Mouse (Mus musculus) CH12.LX (cell line): ENCODE measurements at regions not wholly inside any gene's neighbourhood (a gene's known extent, or its start where the extent isn't known, plus 50 kb on each side); places are given as distances from the start of the nearest gene placed in this dataset.

Source experiments
- DNase-seq: peaks from one replicate; pipeline ENCODE4 v3.0.0-alpha.2; 2013; ENCODE audit errors: extremely low read depth
- H3K27ac ChIP-seq: 2 replicates; pipeline ENCODE4 v1.5.1; 2012; ENCODE audit warnings: low read depth, mild to moderate bottlenecking, control low read depth, moderate library complexity; ENCODE audit not compliant: insufficient read depth
- H3K27me3 ChIP-seq: replicated peaks from 2 replicates; pipeline ENCODE3; 2012; ENCODE audit warnings: inconsistent platforms
- H3K36me3 ChIP-seq, 2 experiments: replicated peaks in 1 of 2; 2 replicates each; pipeline versions ENCODE3 to v1.6.1; 2012; ENCODE audit warnings: inconsistent platforms in 1 of 2, low read length in 1 of 2, mild to moderate bottlenecking in 1 of 2, mixed read lengths in 1 of 2, moderate library complexity in 1 of 2; ENCODE audit not compliant: control insufficient read depth in 1 of 2, insufficient read depth in 1 of 2
- H3K4me1 ChIP-seq, 2 experiments: 2 replicates each; pipeline ENCODE4 v1.6.1; 2012; ENCODE audit warnings: inconsistent platforms in 1 of 2, moderate library complexity in 1 of 2; ENCODE audit not compliant: insufficient read depth in 2 of 2, control insufficient read depth in 1 of 2
- H3K4me2 ChIP-seq: 2 replicates; pipeline ENCODE4 v1.6.1; 2012; ENCODE audit warnings: low read depth, mild to moderate bottlenecking, control low read depth; ENCODE audit not compliant: poor library complexity, insufficient read depth, severe bottlenecking
- H3K4me3 ChIP-seq, 3 experiments: fragments of 150-350 bp in 1 of 3; sonication (generic) in 1 of 3; replicated peaks in 1 of 3; 2 replicates each; pipeline versions ENCODE3 to v1.5.1; 2011 to 2012; ENCODE audit warnings: low read depth in 2 of 3, low read length in 2 of 3, mild to moderate bottlenecking in 2 of 3, moderate library complexity in 2 of 3, control low read depth in 1 of 3, improper control_type of control experiment in 1 of 3, inconsistent platforms in 1 of 3, mixed read lengths in 1 of 3; ENCODE audit not compliant: poor library complexity in 1 of 3
- H3K79me2 ChIP-seq: replicated peaks from 2 replicates; pipeline ENCODE4 v1.6.1; 2012; ENCODE audit warnings: mild to moderate bottlenecking, moderate library complexity; ENCODE audit not compliant: control insufficient read depth, poor library complexity, insufficient read depth, severe bottlenecking; ENCODE audit errors: extremely low read depth
- H3K9ac ChIP-seq: 2 replicates; pipeline ENCODE4 v1.6.1; 2012; ENCODE audit warnings: low read depth, mild to moderate bottlenecking, control low read depth, moderate library complexity; ENCODE audit not compliant: insufficient read depth
- H3K9me3 ChIP-seq: replicated peaks from 2 replicates; pipeline ENCODE3; 2012; ENCODE audit warnings: low read length, inconsistent platforms, mixed read lengths
- BHLHE40 ChIP-seq: IDR thresholded peaks from 2 replicates; pipeline ENCODE4 v1.6.1; 2011; ENCODE audit warnings: mild to moderate bottlenecking, low read depth, low read length, improper control_type of control experiment
- CHD1 ChIP-seq: IDR thresholded peaks from 2 replicates; pipeline ENCODE4 v1.6.1; 2012; ENCODE audit warnings: low read depth, low read length, improper control_type of control experiment, inconsistent platforms
- CTCF ChIP-seq, 2 experiments: IDR thresholded peaks in 1 of 2; conservative IDR thresholded peaks in 1 of 2; 2 replicates each; pipeline ENCODE4 v1.5.1; 2011 to 2012; ENCODE audit warnings: low read depth in 2 of 2, low read length in 2 of 2, improper control_type of control experiment in 1 of 2, inconsistent platforms in 1 of 2, mild to moderate bottlenecking in 1 of 2, moderate library complexity in 1 of 2
- E2F4 ChIP-seq: IDR thresholded peaks from 2 replicates; pipeline ENCODE4 v1.6.1; 2011; ENCODE audit warnings: low read depth, low read length, improper control_type of control experiment; ENCODE audit not compliant: insufficient replicate concordance
- ELF1 ChIP-seq: IDR thresholded peaks from 2 replicates; pipeline ENCODE4 v1.6.1; 2014; ENCODE audit warnings: low read depth, mild to moderate bottlenecking, inconsistent platforms, low read length, improper control_type of control experiment
- EP300 ChIP-seq: IDR thresholded peaks from 2 replicates; pipeline ENCODE4 v1.6.1; 2011; ENCODE audit warnings: low read length, improper control_type of control experiment
- HCFC1 ChIP-seq: IDR thresholded peaks from 2 replicates; pipeline ENCODE4 v1.6.1; 2012; ENCODE audit warnings: low read depth, mild to moderate bottlenecking, inconsistent platforms, low read length, improper control_type of control experiment
- IRF4 ChIP-seq: IDR thresholded peaks from 2 replicates; pipeline ENCODE4 v1.6.1; 2014; ENCODE audit warnings: low read depth, mild to moderate bottlenecking, inconsistent platforms, low read length, improper control_type of control experiment
- JUN ChIP-seq: IDR thresholded peaks from 2 replicates; pipeline ENCODE4 v1.6.1; 2011; ENCODE audit warnings: low read depth, mild to moderate bottlenecking, low read length, improper control_type of control experiment, moderate library complexity; ENCODE audit not compliant: insufficient read depth
- JUND ChIP-seq: conservative IDR thresholded peaks from 2 replicates; pipeline ENCODE4 v1.6.1; 2011; ENCODE audit warnings: low read depth, low read length, improper control_type of control experiment
- MAFK ChIP-seq: IDR thresholded peaks from 2 replicates; pipeline ENCODE4 v1.6.1; 2011; ENCODE audit warnings: low read length, improper control_type of control experiment; ENCODE audit not compliant: insufficient replicate concordance
- MAZ ChIP-seq: IDR thresholded peaks from 2 replicates; pipeline ENCODE4 v1.6.1; 2012; ENCODE audit warnings: low read depth, mild to moderate bottlenecking, inconsistent platforms, low read length, improper control_type of control experiment, moderate library complexity
- MEF2A ChIP-seq: IDR thresholded peaks from 2 replicates; pipeline ENCODE4 v1.6.1; 2014; ENCODE audit warnings: low read depth, mild to moderate bottlenecking, inconsistent platforms, low read length, improper control_type of control experiment, borderline replicate concordance
- MXI1 ChIP-seq: IDR thresholded peaks from 2 replicates; pipeline ENCODE4 v1.6.1; 2011; ENCODE audit warnings: mild to moderate bottlenecking, low read depth, low read length, improper control_type of control experiment
- MYC ChIP-seq: IDR thresholded peaks from 2 replicates; pipeline ENCODE4 v1.6.1; 2011; ENCODE audit warnings: low read depth, mild to moderate bottlenecking, improper control_type of control experiment, low read length
- NELFE ChIP-seq: IDR thresholded peaks from 2 replicates; pipeline ENCODE4 v1.6.1; 2011; ENCODE audit warnings: low read depth, low read length, improper control_type of control experiment
- PAX5 ChIP-seq: IDR thresholded peaks from 2 replicates; pipeline ENCODE4 v1.6.1; 2012; ENCODE audit warnings: low read length, inconsistent platforms, mixed read lengths
- POLR2AphosphoS2 ChIP-seq: IDR thresholded peaks from 2 replicates; pipeline ENCODE4 v1.6.1; 2011; ENCODE audit warnings: low read depth, low read length, improper control_type of control experiment
- RAD21 ChIP-seq: IDR thresholded peaks from 2 replicates; pipeline ENCODE4 v1.6.1; 2011; ENCODE audit warnings: low read depth, mild to moderate bottlenecking, low read length, improper control_type of control experiment, moderate library complexity
- TBP ChIP-seq: conservative IDR thresholded peaks from 2 replicates; pipeline ENCODE4 v1.6.1; 2011; ENCODE audit warnings: low read depth, low read length, improper control_type of control experiment
- TCF12 ChIP-seq: IDR thresholded peaks from 2 replicates; pipeline ENCODE4 v1.6.1; 2014; ENCODE audit warnings: low read depth, mild to moderate bottlenecking, inconsistent platforms, low read length, improper control_type of control experiment
- UBTF ChIP-seq: IDR thresholded peaks from 2 replicates; pipeline ENCODE4 v1.6.1; 2012; ENCODE audit warnings: low read depth, mild to moderate bottlenecking, inconsistent platforms, low read length, improper control_type of control experiment, moderate library complexity
- USF1 ChIP-seq: IDR thresholded peaks from 2 replicates; pipeline ENCODE4 v1.6.1; 2014; ENCODE audit warnings: low read depth, mild to moderate bottlenecking, inconsistent platforms, low read length, improper control_type of control experiment
- USF2 ChIP-seq: conservative IDR thresholded peaks from 2 replicates; pipeline ENCODE4 v1.6.1; 2011; ENCODE audit warnings: low read depth, low read length, improper control_type of control experiment
- ZC3H11A ChIP-seq: IDR thresholded peaks from 2 replicates; pipeline ENCODE4 v1.6.1; 2012; ENCODE audit warnings: low read depth, mild to moderate bottlenecking, inconsistent platforms, low read length, improper control_type of control experiment
- ZKSCAN1 ChIP-seq: IDR thresholded peaks from 2 replicates; pipeline ENCODE4 v1.6.1; 2012; ENCODE audit warnings: low read depth, inconsistent platforms, low read length, improper control_type of control experiment, borderline replicate concordance
- ZMIZ1 ChIP-seq: IDR thresholded peaks from 2 replicates; pipeline ENCODE4 v1.6.1; 2012; ENCODE audit warnings: low read depth, mild to moderate bottlenecking, inconsistent platforms, low read length, improper control_type of control experiment
- ZNF384 ChIP-seq: IDR thresholded peaks from 2 replicates; pipeline ENCODE4 v1.6.1; 2012; ENCODE audit warnings: low read depth, low read length, improper control_type of control experiment, inconsistent platforms
- dilution Hi-C: fragments of 300-500 bp; cut with MboI; formaldehyde crosslinking; loops from 2 replicates; pipeline ENCODE4 v1.14.3; 2020; ENCODE audit warnings: low sequenced_read_pairs; ENCODE audit not compliant: extremely low pct_unique_long_range_greater_than_20kb, extremely low pct_ligation_motif_present
- in situ Hi-C: fragments of 300-500 bp; cut with MboI; formaldehyde crosslinking; loops from 3 replicates; pipeline ENCODE4 v1.14.3; 2019; ENCODE audit warnings: low sequenced_read_pairs, low pct_ligation_motif_present, low pct_unique_long_range_greater_than_20kb, mixed read lengths

- Histone ChIP-seq H3K36me3 (no peaks in the 10 kb centered on the region), H3K79me2 (no peaks in the 10 kb centered on the region), H3K4me2 (no peak overlapping the region), H3K27ac (no peak overlapping the region), H3K4me3 (no peak overlapping the region), H3K27me3 (peaks cover 5% of the 10 kb centered on the region), H3K9me3 (peaks cover 7% of the 10 kb centered on the region), H3K4me1 (no peaks in the 10 kb centered on the region), H3K9ac (no peak overlapping the region)
- no peak for TF ChIP-seq HCFC1
- TF ChIP-seq PAX5, result no peak
- no peak for TF ChIP-seq ELF1
- no peak for TF ChIP-seq RAD21
- TF ChIP-seq MEF2A, result no peak
- TF ChIP-seq UBTF, result no peak
- TF ChIP-seq BHLHE40, result no peak
- TF ChIP-seq EP300, result no peak
- no peak for TF ChIP-seq TCF12
- TF ChIP-seq MYC, result no peak
- no peak for TF ChIP-seq JUN
- no peak for TF ChIP-seq USF2
- TF ChIP-seq ZC3H11A, result no peak
- TF ChIP-seq CTCF (conservative IDR thresholded peaks at IDR 0.05 in 1 of 2, IDR thresholded peaks at IDR 0.05 in 1 of 2; ENCODE audit: low read depth in 2 of 2, low read length in 2 of 2), result no peak
- no peak for TF ChIP-seq TBP
- no peak for TF ChIP-seq E2F4
- TF ChIP-seq ZKSCAN1, result no peak
- no peak for TF ChIP-seq ZNF384
- no peak for TF ChIP-seq MXI1
- TF ChIP-seq MAZ, result no peak
- no peak for DNase-seq
- in situ Hi-C loops, result no loop called here
- dilution Hi-C loops, result no loop called here
Observed at GRCm38 (mm10) chr7:123747986-123748385, 234.7 kb upstream of the Hs3st4 start.

DNA sequence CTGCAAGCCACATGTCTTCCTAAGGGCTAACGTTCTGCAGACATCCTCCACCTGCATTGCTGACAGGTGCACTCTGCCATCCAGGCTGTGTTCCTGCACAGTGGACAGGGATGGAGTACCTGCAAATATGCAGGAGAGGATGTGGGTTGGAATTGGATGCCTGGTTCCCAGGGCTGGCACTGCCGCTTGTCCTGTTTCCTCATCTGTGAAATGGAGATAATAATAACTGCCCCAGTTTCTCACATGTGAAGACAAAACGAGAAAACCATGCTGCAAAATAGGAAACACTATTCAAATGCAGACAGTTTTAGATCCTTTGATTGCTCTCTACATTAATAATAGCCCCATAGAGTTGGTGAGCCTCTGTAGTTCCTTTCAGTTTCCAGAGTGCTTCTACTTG, 229.4 kb upstream of the Hs3st4 start:
- dilution Hi-C loops (no loop called here), in situ Hi-C loops (no loop called here)
- peaks cover 15% of the 10 kb centered on the region for H3K9me3 ChIP-seq
- no peak overlapping the region for H3K27ac ChIP-seq
- H3K27me3 ChIP-seq, result peaks cover 21% of the 10 kb centered on the region
- H3K4me3 ChIP-seq, result no peak overlapping the region
- TF ChIP-seq ZNF384 (no peak), UBTF (no peak), ZMIZ1 (no peak), JUND (no peak), TCF12 (no peak), TBP (no peak), USF1 (no peak), MAFK (no peak), NELFE (no peak), CHD1 (no peak), MEF2A (no peak), E2F4 (no peak), POLR2AphosphoS2 (no peak), ZC3H11A (no peak), ELF1 (no peak), IRF4 (no peak)
- TF ChIP-seq, all 38 proteins: peak for 0
- Histone ChIP-seq H3K4me2 (no peak overlapping the region), H3K9ac (no peak overlapping the region), H3K36me3 (no peaks in the 10 kb centered on the region), H3K79me2 (no peaks in the 10 kb centered on the region), H3K4me1 (no peaks in the 10 kb centered on the region)
- no peak for DNase-seq
